Mouse (Mus musculus) C3H10T1/2 (cell line): ENCODE results near the gene Tnfsf14. TPM values are rescaled to one million over a fixed set of nuclear protein-coding genes. Genes with fewer than 3 reads are reported as not detected.

Experiments
- polyA plus RNA-seq, 2 experiments: library from polyadenylated mRNA; unstranded; fragments of >200 nt; fragmentation: generic; extraction: Trizol; gene quantifications; one replicate each; pipeline ENCODE4 v1.2.1; 2012; ENCODE audit warnings: missing spikeins in 2 of 2

Gene Tnfsf14
- not detected for polyA plus RNA-seq

DNA sequence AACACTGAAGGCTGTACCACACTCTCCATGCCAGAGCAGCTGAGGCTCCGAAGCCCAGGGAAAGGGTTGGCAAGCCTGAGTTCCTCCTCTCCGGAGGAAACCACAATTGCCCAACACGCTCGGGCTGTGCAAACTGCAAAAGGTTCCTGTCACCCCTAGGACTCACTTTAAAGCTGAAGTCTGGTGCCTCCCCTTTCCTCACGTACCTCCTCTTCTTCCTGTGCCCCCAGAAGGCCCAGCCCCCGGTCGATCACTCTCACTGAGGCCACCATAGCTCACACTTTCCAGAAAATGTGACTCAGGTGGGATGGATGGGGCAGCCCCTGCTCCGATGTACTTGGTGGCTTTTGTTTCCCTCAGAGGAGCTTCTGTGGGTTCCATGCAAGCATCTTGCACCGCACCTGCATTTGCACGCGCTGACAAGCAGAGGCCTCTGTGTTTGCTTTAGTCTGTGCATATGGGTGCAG lies at the start of gene Tnfsf14:
TSS of gene Tnfsf14 (minus strand) at position 137 of the 467 bp plus-strand sequence.

DNA sequence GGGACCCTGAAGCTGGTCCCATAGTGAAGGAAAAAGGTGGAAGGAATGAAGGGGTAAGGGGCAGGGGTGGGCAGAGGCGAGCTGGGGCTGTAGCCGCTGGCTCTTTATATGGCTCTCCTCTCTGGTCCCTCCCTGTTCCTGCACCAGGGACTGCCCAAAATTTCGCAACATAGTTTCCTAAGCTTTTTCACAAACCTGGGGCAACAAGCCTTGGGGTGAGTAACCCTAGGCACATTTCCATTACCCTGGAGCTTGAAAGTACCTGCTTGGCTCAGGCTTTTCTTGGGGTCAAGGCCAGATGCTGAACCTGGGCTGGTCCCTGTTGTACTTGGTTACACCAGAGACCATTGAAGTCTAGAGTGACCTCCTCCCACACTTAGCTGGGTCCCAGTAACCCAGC lies 34.0 kb upstream of the Tnfsf14 start, which contains the start of gene C3:
TSS of gene C3 (minus strand) at position 123 of the 400 bp plus-strand sequence.

DNA sequence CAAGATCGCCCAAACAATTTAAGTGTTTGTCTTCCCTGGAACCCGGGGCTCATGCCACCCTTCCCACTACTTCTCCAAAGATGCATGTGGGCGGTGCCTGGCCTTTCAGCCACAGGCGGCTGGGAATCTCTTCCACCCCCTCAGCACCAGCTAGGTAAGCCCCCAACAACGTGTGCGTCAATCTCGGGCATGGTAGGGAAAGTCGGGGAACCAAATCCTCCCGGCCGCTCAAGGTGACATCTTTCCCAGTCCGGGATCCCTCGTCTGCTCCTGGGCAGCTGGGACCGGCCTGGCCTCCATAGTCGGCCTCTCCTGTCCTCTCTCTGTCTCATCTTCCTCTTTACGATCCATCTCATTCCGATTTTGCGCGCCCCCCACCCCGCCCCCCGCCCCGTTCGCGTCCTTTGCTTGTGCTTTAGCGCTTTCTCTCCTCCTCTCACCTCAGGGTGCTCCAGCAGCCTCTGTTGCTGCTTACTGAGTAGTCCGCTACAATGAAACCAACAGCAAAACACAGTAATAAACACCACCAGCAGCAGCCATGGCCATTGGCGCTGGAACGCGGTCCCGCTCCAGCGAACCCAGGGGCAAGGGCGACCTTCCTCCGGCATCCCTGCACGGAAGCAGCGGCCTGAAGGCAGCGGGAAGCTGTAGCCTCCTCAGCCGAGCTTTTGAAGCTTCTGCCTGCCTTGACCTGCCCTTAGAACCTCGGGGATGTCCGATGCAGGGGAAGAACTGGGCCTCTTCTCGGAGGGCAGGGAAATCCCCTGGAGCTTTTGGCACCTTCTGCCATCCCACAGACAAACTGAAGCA lies 44.8 kb downstream of the Tnfsf14 start, which contains the start of gene Cd70:
TSS of gene Cd70 (minus strand) at position 784 of the 810 bp plus-strand sequence.

Other genes with a start within 250 kb of the Tnfsf14 start
- gene Acer1, start 212.1 kb downstream of the Tnfsf14 start, polyA plus RNA-seq, result not detected
- 100 to 1,000 TPM; 137 to 187 TPM for gene Clpp, start 203.9 kb downstream of the Tnfsf14 start, polyA plus RNA-seq
- 10 to 100 TPM; 45.0 to 63.4 TPM for gene Alkbh7, start 196.8 kb downstream of the Tnfsf14 start, polyA plus RNA-seq
- gene Pspn, start 194.2 kb downstream of the Tnfsf14 start, polyA plus RNA-seq, result 1 to 10 TPM in 1 of 2 experiments, under 1 TPM in 1; 0.66 to 1.7 TPM
- 10 to 100 TPM; 59.3 to 84.5 TPM for gene Gtf2f1, start 182.9 kb downstream of the Tnfsf14 start, polyA plus RNA-seq
- under 1 TPM in 1 of 2 experiments, not detected in 1; 0.21 TPM for gene Gm17949, start 182.7 kb downstream of the Tnfsf14 start, polyA plus RNA-seq
- gene Khsrp, start 162.7 kb downstream of the Tnfsf14 start, polyA plus RNA-seq, result 10 to 100 TPM; 25.5 to 61.1 TPM
- not detected for gene Slc25a41, start 152.5 kb downstream of the Tnfsf14 start, polyA plus RNA-seq
- not detected for gene Crb3, start 135.1 kb downstream of the Tnfsf14 start, polyA plus RNA-seq
- gene Slc25a23, start 134.3 kb downstream of the Tnfsf14 start, polyA plus RNA-seq, result 1 to 10 TPM; 1.0 to 2.1 TPM
- not detected for gene Dennd1c, start 115.7 kb downstream of the Tnfsf14 start, polyA plus RNA-seq
- under 1 TPM; 0.09 to 0.25 TPM for gene Tubb4a, start 106.4 kb downstream of the Tnfsf14 start, polyA plus RNA-seq
- gene Tnfsf9, start 88.9 kb downstream of the Tnfsf14 start, polyA plus RNA-seq, result 1 to 10 TPM; 2.8 to 3.0 TPM
- gene Cd70, start 44.4 kb downstream of the Tnfsf14 start, polyA plus RNA-seq, result not detected
- 10 to 100 TPM in 1 of 2 experiments, under 1 TPM in 1; 0.09 to 54.8 TPM for gene C3, start 34.0 kb upstream of the Tnfsf14 start, polyA plus RNA-seq
- gene Gpr108, start 54.3 kb upstream of the Tnfsf14 start, polyA plus RNA-seq, result 10 to 100 TPM; 32.2 to 80.0 TPM
- gene Trip10, start 55.3 kb upstream of the Tnfsf14 start, polyA plus RNA-seq, result 10 to 100 TPM; 25.6 to 56.6 TPM
- not detected for gene Vav1, start 84.9 kb upstream of the Tnfsf14 start, polyA plus RNA-seq
- gene Adgre1, start 164.5 kb upstream of the Tnfsf14 start, polyA plus RNA-seq, result not detected